Mouse (Mus musculus) cerebellum, adult 2 months (tissue): Measurements from ENCODE around the gene Rps25.
A peak's percentile ranks its signal among the peaks of the same experiment; 100 is the strongest.

Experiments used
- CTCF ChIP-seq: fragments of 200-500 bp; IDR thresholded peaks from 2 replicates; pipeline ENCODE4 v1.5.1; 2011; ENCODE audit warnings: low read depth, mild to moderate bottlenecking, control low read depth, low read length, moderate library complexity, borderline replicate concordance; ENCODE audit not compliant: insufficient read depth
- POLR2A ChIP-seq: fragments of 200-500 bp; IDR thresholded peaks from 2 replicates; pipeline ENCODE4 v1.6.1; 2011; ENCODE audit warnings: low read length, control low read depth, borderline replicate concordance; ENCODE audit not compliant: insufficient read depth

- TF ChIP-seq CTCF (no peak), POLR2A (peak; percentile 97)
Observed at GRCm38 (mm10) chr9:44361190-44361917, 45.6 kb upstream of the Rps25 start, which contains the start of gene Vps11.
